Mouse (Mus musculus): ENCODE data around the gene Olfr315.
"Not testable (repeated sequence)": the region's sequence is repeated elsewhere in the genome, so short reads cannot be mapped to it uniquely, and the experiment has no call there.

The Olfr315 gene

DNA sequence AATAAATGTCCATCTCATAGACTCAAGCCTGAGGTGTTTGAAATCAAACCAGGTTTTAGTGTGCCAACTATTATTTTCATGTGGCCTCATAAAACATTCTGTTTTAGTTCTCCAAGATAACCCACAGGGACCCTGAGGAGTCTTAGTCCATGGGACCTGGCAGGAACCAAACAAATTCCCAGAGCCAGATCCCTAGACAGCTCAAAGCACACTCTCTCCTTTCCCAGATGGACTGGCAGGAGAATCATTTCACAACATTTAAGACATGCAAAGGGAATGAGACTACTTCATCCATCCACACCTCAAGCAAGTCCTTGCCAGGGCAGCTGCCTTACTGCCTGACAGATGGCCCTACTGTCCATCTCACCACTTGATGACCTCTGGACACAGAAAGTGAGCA is 55.9 kb downstream of the Olfr315 start, which contains the start of gene Olfr312:
Gene Olfr312, plus strand, starts transcription at position 301 of the 400 bp plus-strand sequence.
- DNase-seq: not testable (repeated sequence)

GRCm38 (mm10) chr11:58829764-58830163 is 56.8 kb downstream of the Olfr315 start:
- DNase-seq: no peak
